Mouse (Mus musculus) heart, embryonic 16.5 days (tissue): ENCODE results near the gene Asap2. TPM values are rescaled to one million over a fixed set of nuclear protein-coding genes. Genes with fewer than 3 reads are reported as not detected.

Source experiments
- ATAC-seq: fragments of 200-750 bp; cut with Nextera tagmentation; replicated peaks from 2 replicates; pipeline ENCODE4 v1.8.0; 2017; ENCODE audit warnings: moderate number of reproducible peaks; ENCODE audit not compliant: insufficient read depth, low FRiP score; ENCODE audit errors: extremely low read depth
- H3K27ac ChIP-seq: fragments of 300-500 bp; sonication (generic); 2 replicates; pipeline ENCODE4 v1.5.1; 2014; ENCODE audit warnings: mild to moderate bottlenecking, low read length, control low read depth, moderate library complexity
- H3K27me3 ChIP-seq: fragments of 300-500 bp; sonication (generic); 2 replicates; pipeline ENCODE4 v1.6.1; 2014; ENCODE audit warnings: low read length, mixed read lengths; ENCODE audit not compliant: control insufficient read depth, insufficient read depth
- H3K36me3 ChIP-seq: fragments of 300-500 bp; sonication (generic); 2 replicates; pipeline ENCODE4 v1.6.1; 2014; ENCODE audit not compliant: control insufficient read depth, insufficient read depth
- H3K4me1 ChIP-seq: fragments of 300-500 bp; sonication (generic); 2 replicates; pipeline ENCODE4 v1.6.1; 2014; ENCODE audit warnings: low read length, mixed read lengths; ENCODE audit not compliant: control insufficient read depth, insufficient read depth
- H3K4me2 ChIP-seq: fragments of 300-500 bp; sonication (generic); 2 replicates; pipeline ENCODE4 v1.6.1; 2014; ENCODE audit warnings: low read depth, mild to moderate bottlenecking, control low read depth, low read length
- H3K4me3 ChIP-seq: fragments of 300-500 bp; sonication (generic); 2 replicates; pipeline ENCODE4 v1.5.1; 2014; ENCODE audit warnings: mild to moderate bottlenecking, control low read depth, low read length
- H3K9ac ChIP-seq: fragments of 300-500 bp; sonication (generic); 2 replicates; pipeline ENCODE4 v1.6.1; 2014; ENCODE audit warnings: low read length, control low read depth
- H3K9me3 ChIP-seq: fragments of 300-500 bp; sonication (generic); replicated peaks from 2 replicates; pipeline ENCODE4 v1.6.1; 2016; ENCODE audit warnings: low read length; ENCODE audit not compliant: control insufficient read depth
- WGBS: fragments of 180-500 bp; shearing (Covaris S2); extraction: QIAGEN DNeasy Blood & Tissue Kit; methylation state at CpG from one replicate; pipeline ENCODE4 v1.1.7; 2014; 5-methylcytosine and 5-hydroxymethylcytosine counted together
- polyA plus RNA-seq: library from polyadenylated mRNA; unstranded; fragments of >200 nt; fragmentation: Nextera tagmentation; extraction: Ambion mirVana; gene quantifications from 2 replicates; pipeline ENCODE4 v1.2.1, GENCODE M21; 2015

The Asap2 gene
- polyA plus RNA-seq, 1 experiment from 2014 or later, result 6.0 TPM

GRCm38 (mm10) chr12:21128930-21129869, 138.9 kb downstream of the Asap2 start:
- 67% methylated on average over 9 of the region's 9 CpGs for WGBS
- Histone ChIP-seq H3K9ac (no peak overlapping the region), H3K4me3 (no peak overlapping the region), H3K36me3 (no peaks in the 10 kb centered on the region), H3K4me2 (no peak overlapping the region), H3K9me3 (no peaks in the 10 kb centered on the region), H3K27ac (peak overlapping the region; percentile 38), H3K4me1 (peaks cover 52% of the 10 kb centered on the region), H3K27me3 (no peaks in the 10 kb centered on the region)
- no peak for ATAC-seq

- no peaks in the 10 kb centered on the region for H3K27me3 ChIP-seq
- peaks cover 57% of the 10 kb centered on the region for H3K4me1 ChIP-seq
- no peak for ATAC-seq
- no peak overlapping the region for H3K27ac ChIP-seq
- WGBS, result 63% methylated on average over 10 of the region's 10 CpGs
- no peak overlapping the region for H3K9ac ChIP-seq
- H3K4me2 ChIP-seq, result no peak overlapping the region
- H3K36me3 ChIP-seq, result no peaks in the 10 kb centered on the region
- H3K9me3 ChIP-seq, result no peaks in the 10 kb centered on the region
- no peak overlapping the region for H3K4me3 ChIP-seq
Measured at GRCm38 (mm10) chr12:21130274-21130823, 140.1 kb downstream of the Asap2 start.

GRCm38 (mm10) chr12:21132537-21132936, 142.3 kb downstream of the Asap2 start:
- WGBS, result 15% methylated on average over 10 of the region's 10 CpGs
- Histone ChIP-seq H3K9ac (no peak overlapping the region), H3K4me2 (peak overlapping the region; percentile 41), H3K9me3 (no peaks in the 10 kb centered on the region), H3K4me3 (peak overlapping the region; percentile 6; the same call in 1 of the 2 replicates), H3K27ac (peak overlapping the region; percentile 64), H3K27me3 (no peaks in the 10 kb centered on the region), H3K36me3 (no peaks in the 10 kb centered on the region), H3K4me1 (peaks cover 69% of the 10 kb centered on the region)
- ATAC-seq, result no peak

- WGBS, result 45% methylated on average over 4 of the region's 4 CpGs
- Histone ChIP-seq H3K36me3 (no peaks in the 10 kb centered on the region), H3K9ac (no peak overlapping the region), H3K9me3 (no peaks in the 10 kb centered on the region), H3K4me3 (no peak overlapping the region), H3K27me3 (no peaks in the 10 kb centered on the region), H3K4me2 (peak overlapping the region; percentile 41; the same call in 1 of the 2 replicates), H3K27ac (peak overlapping the region; percentile 64), H3K4me1 (peaks cover 68% of the 10 kb centered on the region)
- no peak for ATAC-seq
Measured at GRCm38 (mm10) chr12:21133031-21133430, 142.8 kb downstream of the Asap2 start.

- ATAC-seq, result no peak
- peak overlapping the region; percentile 48; the same call in 1 of the 2 replicates for H3K27ac ChIP-seq
Measured at GRCm38 (mm10) chr12:21133972-21134859, 144.0 kb downstream of the Asap2 start.

GRCm38 (mm10) chr12:21135651-21136461, 145.6 kb downstream of the Asap2 start:
- Histone ChIP-seq H3K4me1 (peaks cover 59% of the 10 kb centered on the region), H3K4me2 (no peak overlapping the region)

More at GRCm38 (mm10) chr12:21133972-21134859, 144.0 kb downstream of the Asap2 start:
- 68% methylated on average over 17 of the region's 17 CpGs for WGBS
- Histone ChIP-seq H3K4me3 (no peak overlapping the region), H3K27me3 (no peaks in the 10 kb centered on the region), H3K4me1 (peaks cover 64% of the 10 kb centered on the region), H3K9me3 (no peaks in the 10 kb centered on the region), H3K9ac (no peak overlapping the region), H3K4me2 (no peak overlapping the region), H3K36me3 (no peaks in the 10 kb centered on the region)

DNA sequence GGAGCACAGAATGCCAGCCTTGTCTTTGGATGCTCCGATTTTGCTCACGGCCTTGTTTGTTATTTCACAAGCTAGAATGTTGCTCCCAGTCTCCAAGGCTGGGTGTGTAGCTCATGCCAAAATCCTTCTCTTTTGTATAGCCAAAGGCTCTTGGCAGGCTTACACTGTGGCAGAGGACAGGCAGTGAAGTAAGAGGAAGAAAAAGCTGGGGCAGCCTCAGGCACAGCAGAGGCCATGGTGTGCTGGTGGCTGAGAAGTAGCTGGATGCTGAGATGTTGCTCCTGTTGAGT, 146.1 kb downstream of the Asap2 start:
- H3K27me3 ChIP-seq, result no peaks in the 10 kb centered on the region
- H3K4me2 ChIP-seq, result no peak overlapping the region
- no peak overlapping the region for H3K4me3 ChIP-seq
- ATAC-seq, result no peak
- no peaks in the 10 kb centered on the region for H3K9me3 ChIP-seq
- H3K36me3 ChIP-seq, result no peaks in the 10 kb centered on the region
- peaks cover 64% of the 10 kb centered on the region for H3K4me1 ChIP-seq
- peak overlapping the region; percentile 70 for H3K27ac ChIP-seq
- WGBS, result 47% methylated on average over 2 of the region's 2 CpGs
- H3K9ac ChIP-seq, result no peak overlapping the region

More at GRCm38 (mm10) chr12:21135651-21136461, 145.6 kb downstream of the Asap2 start:
- no peaks in the 10 kb centered on the region for H3K27me3 ChIP-seq
- H3K27ac ChIP-seq, result peak overlapping the region; percentile 70
- 26% methylated on average over 8 of the region's 8 CpGs for WGBS
- no peak overlapping the region for H3K9ac ChIP-seq
- ATAC-seq, result peak; percentile 66
- H3K9me3 ChIP-seq, result no peaks in the 10 kb centered on the region
- no peaks in the 10 kb centered on the region for H3K36me3 ChIP-seq
- no peak overlapping the region for H3K4me3 ChIP-seq

DNA sequence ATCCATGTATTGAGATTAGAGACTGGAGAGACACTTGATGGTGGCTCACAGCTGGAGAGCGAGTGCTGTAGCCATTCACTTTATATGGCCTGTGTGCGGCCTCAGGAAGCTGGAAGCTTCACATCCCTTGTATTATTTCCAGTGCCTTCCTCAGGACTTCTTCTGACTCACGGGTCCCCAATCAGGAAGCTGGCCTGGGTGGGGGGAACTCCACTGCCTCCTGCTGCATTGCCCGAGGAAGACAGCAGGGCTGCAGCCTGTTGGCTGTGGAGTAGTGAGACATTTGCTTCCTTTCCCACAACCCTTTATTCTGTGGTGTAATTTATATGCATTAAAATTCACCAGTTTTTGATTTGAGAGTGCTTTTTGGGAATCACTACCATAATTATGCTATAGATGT, 149.3 kb downstream of the Asap2 start:
- no peaks in the 10 kb centered on the region for H3K36me3 ChIP-seq
- H3K4me3 ChIP-seq, result no peak overlapping the region
- 51% methylated on average over 4 of the region's 4 CpGs for WGBS
- H3K27me3 ChIP-seq, result no peaks in the 10 kb centered on the region
- ATAC-seq, result peak; percentile 20; the same call in 1 of the 2 replicates
- H3K27ac ChIP-seq, result peak overlapping the region; percentile 65
- no peaks in the 10 kb centered on the region for H3K9me3 ChIP-seq
- no peak overlapping the region for H3K4me2 ChIP-seq
- peaks cover 40% of the 10 kb centered on the region for H3K4me1 ChIP-seq
- no peak overlapping the region for H3K9ac ChIP-seq
